Mouse (Mus musculus) lung, embryonic 15.5 days (tissue): ENCODE measurements around the gene Atp11c. TPM values are rescaled to one million over a fixed set of nuclear protein-coding genes. Genes with fewer than 3 reads are reported as not detected.
A peak's percentile ranks its signal among the peaks of the same experiment; 100 is the strongest.

Experiments used
- ATAC-seq: fragments of 200-750 bp; cut with Nextera tagmentation; 2 replicates; pipeline ENCODE4 v1.8.0; 2017; ENCODE audit warnings: moderate number of reproducible peaks, borderline replicate concordance; ENCODE audit not compliant: low FRiP score, low TSS enrichment; ENCODE audit errors: extremely low read depth
- H3K27ac ChIP-seq: fragments of 300-500 bp; sonication (generic); 2 replicates; pipeline ENCODE4 v1.5.1; 2015; ENCODE audit warnings: moderate library complexity, mild to moderate bottlenecking, inconsistent platforms
- H3K27me3 ChIP-seq: fragments of 300-500 bp; sonication (generic); 2 replicates; pipeline ENCODE4 v1.6.1; 2015; ENCODE audit warnings: inconsistent platforms
- H3K36me3 ChIP-seq: fragments of 300-500 bp; sonication (generic); 2 replicates; pipeline ENCODE4 v1.6.1; 2015; ENCODE audit warnings: inconsistent platforms
- H3K4me1 ChIP-seq: fragments of 300-500 bp; sonication (generic); 2 replicates; pipeline ENCODE4 v1.6.1; 2015; ENCODE audit warnings: inconsistent platforms
- H3K4me2 ChIP-seq: fragments of 300-500 bp; sonication (generic); 2 replicates; pipeline ENCODE4 v1.6.1; 2015; ENCODE audit warnings: inconsistent platforms, mild to moderate bottlenecking, moderate library complexity
- H3K4me3 ChIP-seq: fragments of 300-500 bp; sonication (generic); 2 replicates; pipeline ENCODE4 v1.5.1; 2015; ENCODE audit warnings: mild to moderate bottlenecking, inconsistent platforms
- H3K9ac ChIP-seq: fragments of 300-500 bp; sonication (generic); 2 replicates; pipeline ENCODE4 v1.6.1; 2015; ENCODE audit warnings: inconsistent platforms
- H3K9me3 ChIP-seq: fragments of 300-500 bp; sonication (generic); 2 replicates; pipeline ENCODE4 v1.6.1; 2016; ENCODE audit warnings: inconsistent platforms
- WGBS: fragments of 180-500 bp; shearing (Covaris S2); methylation state at CpG from one replicate; pipeline ENCODE4 v1.1.7; 2015; 5-methylcytosine and 5-hydroxymethylcytosine counted together
- polyA plus RNA-seq: library from polyadenylated mRNA; unstranded; fragments of >200 nt; fragmentation: Nextera tagmentation; extraction: Ambion mirVana; gene quantifications from 2 replicates; pipeline ENCODE4 v1.2.1, GENCODE M21; 2015

Atp11c gene
- polyA plus RNA-seq, 1 experiment from 2014 or later, result 7.8 TPM

GRCm38 (mm10) chrX:60380386-60380785, 212.1 kb downstream of the Atp11c start:
- Histone ChIP-seq H3K36me3 (no peaks in the 10 kb centered on the region), H3K27me3 (no peaks in the 10 kb centered on the region), H3K27ac (no peak overlapping the region), H3K4me2 (no peak overlapping the region), H3K4me1 (no peaks in the 10 kb centered on the region), H3K9ac (no peak overlapping the region), H3K4me3 (no peak overlapping the region), H3K9me3 (no peaks in the 10 kb centered on the region)
- ATAC-seq, result no peak

GRCm38 (mm10) chrX:60348741-60349140, 243.8 kb downstream of the Atp11c start:
- no peaks in the 10 kb centered on the region for H3K27me3 ChIP-seq
- no peaks in the 10 kb centered on the region for H3K4me1 ChIP-seq
- H3K9me3 ChIP-seq, result no peaks in the 10 kb centered on the region
- 79% methylated on average over 1 of the region's 1 CpGs for WGBS
- no peak for ATAC-seq
- no peak overlapping the region for H3K4me3 ChIP-seq
- no peak overlapping the region for H3K9ac ChIP-seq
- H3K27ac ChIP-seq, result no peak overlapping the region
- no peaks in the 10 kb centered on the region for H3K36me3 ChIP-seq
- H3K4me2 ChIP-seq, result no peak overlapping the region

GRCm38 (mm10) chrX:60345447-60345846, 247.1 kb downstream of the Atp11c start:
- Histone ChIP-seq H3K27me3 (no peaks in the 10 kb centered on the region), H3K27ac (no peak overlapping the region), H3K4me2 (no peak overlapping the region), H3K4me1 (no peaks in the 10 kb centered on the region), H3K9ac (no peak overlapping the region), H3K4me3 (no peak overlapping the region), H3K36me3 (no peaks in the 10 kb centered on the region), H3K9me3 (no peaks in the 10 kb centered on the region)
- ATAC-seq, result no peak

GRCm38 (mm10) chrX:60344991-60345390, 247.5 kb downstream of the Atp11c start:
- ATAC-seq, result no peak

GRCm38 (mm10) chrX:60329735-60330134, 262.8 kb downstream of the Atp11c start:
- Histone ChIP-seq H3K9me3 (no peaks in the 10 kb centered on the region), H3K27me3 (no peaks in the 10 kb centered on the region), H3K36me3 (no peaks in the 10 kb centered on the region), H3K4me2 (no peak overlapping the region), H3K9ac (no peak overlapping the region), H3K4me3 (no peak overlapping the region), H3K27ac (no peak overlapping the region), H3K4me1 (no peaks in the 10 kb centered on the region)
- ATAC-seq, result no peak
- 87% methylated on average over 3 of the region's 3 CpGs for WGBS

More at GRCm38 (mm10) chrX:60344991-60345390, 247.5 kb downstream of the Atp11c start:
- Histone ChIP-seq H3K4me3 (no peak overlapping the region), H3K4me1 (no peaks in the 10 kb centered on the region), H3K27me3 (no peaks in the 10 kb centered on the region), H3K9ac (no peak overlapping the region), H3K36me3 (no peaks in the 10 kb centered on the region), H3K4me2 (no peak overlapping the region), H3K9me3 (no peaks in the 10 kb centered on the region), H3K27ac (no peak overlapping the region)
- 62% methylated on average over 4 of the region's 4 CpGs for WGBS

GRCm38 (mm10) chrX:60321321-60321720, 271.2 kb downstream of the Atp11c start:
- no peak overlapping the region for H3K9ac ChIP-seq
- H3K27ac ChIP-seq, result no peak overlapping the region
- no peak overlapping the region for H3K4me3 ChIP-seq
- H3K4me2 ChIP-seq, result no peak overlapping the region
- H3K36me3 ChIP-seq, result no peaks in the 10 kb centered on the region
- H3K9me3 ChIP-seq, result no peaks in the 10 kb centered on the region
- H3K27me3 ChIP-seq, result no peaks in the 10 kb centered on the region
- H3K4me1 ChIP-seq, result no peaks in the 10 kb centered on the region
- ATAC-seq, result no peak
- WGBS, result 70% methylated on average over 4 of the region's 4 CpGs

- Histone ChIP-seq H3K4me1 (no peaks in the 10 kb centered on the region), H3K36me3 (no peaks in the 10 kb centered on the region), H3K9ac (no peak overlapping the region), H3K4me3 (no peak overlapping the region), H3K27ac (no peak overlapping the region), H3K9me3 (no peaks in the 10 kb centered on the region), H3K27me3 (no peaks in the 10 kb centered on the region), H3K4me2 (no peak overlapping the region)
- WGBS, result 86% methylated on average over 3 of the region's 3 CpGs
- ATAC-seq, result no peak
These were observed 274.8 kb downstream of the Atp11c start for GRCm38 (mm10) chrX:60317661-60318060.

GRCm38 (mm10) chrX:60292335-60292734, 300.2 kb downstream of the Atp11c start:
- H3K4me2 ChIP-seq, result no peak overlapping the region
- WGBS, result 81% methylated on average over 2 of the region's 2 CpGs
- H3K4me1 ChIP-seq, result no peaks in the 10 kb centered on the region
- H3K36me3 ChIP-seq, result no peaks in the 10 kb centered on the region
- no peak for ATAC-seq
- H3K4me3 ChIP-seq, result no peak overlapping the region
- no peak overlapping the region for H3K9ac ChIP-seq
- no peaks in the 10 kb centered on the region for H3K9me3 ChIP-seq
- H3K27ac ChIP-seq, result no peak overlapping the region
- no peaks in the 10 kb centered on the region for H3K27me3 ChIP-seq

- H3K27me3 ChIP-seq, result no peaks in the 10 kb centered on the region
- H3K4me2 ChIP-seq, result no peak overlapping the region
- no peaks in the 10 kb centered on the region for H3K36me3 ChIP-seq
- H3K9me3 ChIP-seq, result no peaks in the 10 kb centered on the region
- H3K9ac ChIP-seq, result no peak overlapping the region
- no peak for ATAC-seq
- H3K27ac ChIP-seq, result no peak overlapping the region
- no peak overlapping the region for H3K4me3 ChIP-seq
- H3K4me1 ChIP-seq, result no peaks in the 10 kb centered on the region
These were observed 337.2 kb downstream of the Atp11c start for GRCm38 (mm10) chrX:60255346-60255745.

- ATAC-seq, result no peak
- no peaks in the 10 kb centered on the region for H3K27me3 ChIP-seq
- no peaks in the 10 kb centered on the region for H3K4me1 ChIP-seq
- no peak overlapping the region for H3K27ac ChIP-seq
- no peak overlapping the region for H3K4me3 ChIP-seq
- no peaks in the 10 kb centered on the region for H3K36me3 ChIP-seq
- H3K9me3 ChIP-seq, result no peaks in the 10 kb centered on the region
- no peak overlapping the region for H3K4me2 ChIP-seq
- WGBS, result 27% methylated on average over 1 of the region's 1 CpGs
- H3K9ac ChIP-seq, result no peak overlapping the region
These were observed 404.8 kb downstream of the Atp11c start for GRCm38 (mm10) chrX:60187726-60188125.

- WGBS, result 48% methylated on average over 3 of the region's 3 CpGs
- Histone ChIP-seq H3K9ac (no peak overlapping the region), H3K4me2 (no peak overlapping the region), H3K27me3 (peaks cover 2% of the 10 kb centered on the region; the same call in 1 of the 2 replicates), H3K36me3 (no peaks in the 10 kb centered on the region), H3K4me1 (no peaks in the 10 kb centered on the region), H3K4me3 (no peak overlapping the region), H3K27ac (no peak overlapping the region), H3K9me3 (no peaks in the 10 kb centered on the region)
- ATAC-seq, result no peak
These were observed 409.9 kb downstream of the Atp11c start for GRCm38 (mm10) chrX:60182611-60183010.

- Histone ChIP-seq H3K4me1 (no peaks in the 10 kb centered on the region), H3K36me3 (no peaks in the 10 kb centered on the region), H3K27me3 (peaks cover 2% of the 10 kb centered on the region; the same call in 1 of the 2 replicates), H3K4me2 (peak within 1 kb of the TSS; percentile 63), H3K9me3 (no peaks in the 10 kb centered on the region), H3K4me3 (peak within 1 kb of the TSS; percentile 30), H3K9ac (no peak within 1 kb of the TSS), H3K27ac (no peak within 1 kb of the TSS)
- ATAC-seq, result peak; percentile 55; the same call in 1 of the 2 replicates
- 11% methylated on average over 28 of the region's 28 CpGs for WGBS
These were observed 413.6 kb downstream of the Atp11c start, which contains the start of gene Mcf2 for GRCm38 (mm10) chrX:60178744-60179458. Gene Mcf2 (minus strand): TSS chrX:60179089.
